Mouse (Mus musculus) left cerebral cortex, adult 9 months (tissue): ENCODE data around the gene Dnajc6.

Source experiments
- DNase-seq, 2 experiments: peaks; one replicate each; pipeline ENCODE4 v3.0.0; 2022; ENCODE audit warnings: low spot score in 2 of 2

The Dnajc6 gene

GRCm38 (mm10) chr4:101686227-101686810, 189.9 kb downstream of the Dnajc6 start:
- DNase-seq = no peak

GRCm38 (mm10) chr4:101689241-101689640, 192.8 kb downstream of the Dnajc6 start:
- no peak for DNase-seq

GRCm38 (mm10) chr4:101689645-101690044, 193.2 kb downstream of the Dnajc6 start:
- no peak for DNase-seq
